Mouse (Mus musculus) heart, adult 2 months (tissue): ENCODE results near the gene Phyh.

Experiments used
- CTCF ChIP-seq: fragments of 200-600 bp; IDR thresholded peaks from 2 replicates; pipeline ENCODE4 v1.8.1; 2022; ENCODE audit warnings: antibody characterized with exemption, mild to moderate bottlenecking, moderate library complexity
- POLR2A ChIP-seq: fragments of 200-500 bp; IDR thresholded peaks from 2 replicates; pipeline ENCODE4 v1.6.1; 2011; ENCODE audit warnings: mild to moderate bottlenecking, low read depth, low read length, control low read depth; ENCODE audit not compliant: insufficient read depth

DNA sequence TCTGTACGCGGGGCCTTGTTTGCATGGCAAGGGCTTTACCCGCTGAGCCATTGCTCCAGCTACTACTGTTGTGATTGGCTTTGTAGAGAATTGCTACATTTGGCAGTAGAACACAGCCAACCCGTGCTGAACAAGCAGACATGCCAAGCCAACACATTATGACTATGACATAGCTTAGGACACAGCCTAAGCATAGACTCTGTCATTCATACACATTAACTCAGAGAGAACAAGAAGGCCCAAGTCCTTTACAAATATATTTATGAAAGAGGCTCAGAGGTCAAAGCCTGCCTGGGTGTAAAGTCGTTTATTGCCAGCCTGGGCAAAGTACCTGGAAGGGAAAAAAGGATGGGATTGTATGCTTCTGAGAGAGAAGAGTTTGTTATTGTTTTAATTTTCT, 16.5 kb upstream of the Phyh start:
- TF ChIP-seq POLR2A: no peak
- no peak for TF ChIP-seq CTCF
